Mouse (Mus musculus) layer of hippocampus, adult 18-20 months (tissue): ENCODE measurements around the gene Vasn. TPM values are rescaled to one million over a fixed set of nuclear protein-coding genes. Genes with fewer than 3 reads are reported as not detected.
"Not testable (repeated sequence)": the region's sequence is repeated elsewhere in the genome, so short reads cannot be mapped to it uniquely, and the experiment has no call there.

Source experiments
- DNase-seq, 2 experiments: peaks; one replicate each; pipeline ENCODE4 v3.0.0; 2022; ENCODE audit warnings: low spot score in 2 of 2
- total RNA-seq, 2 experiments: library from RNA; stranded (reverse); gene quantifications; 2 replicates each; pipeline ENCODE4 v1.2.3; 2021

The Vasn gene
- total RNA-seq, 2 experiments from 2014 or later, result 4.5 to 5.3 TPM

DNA sequence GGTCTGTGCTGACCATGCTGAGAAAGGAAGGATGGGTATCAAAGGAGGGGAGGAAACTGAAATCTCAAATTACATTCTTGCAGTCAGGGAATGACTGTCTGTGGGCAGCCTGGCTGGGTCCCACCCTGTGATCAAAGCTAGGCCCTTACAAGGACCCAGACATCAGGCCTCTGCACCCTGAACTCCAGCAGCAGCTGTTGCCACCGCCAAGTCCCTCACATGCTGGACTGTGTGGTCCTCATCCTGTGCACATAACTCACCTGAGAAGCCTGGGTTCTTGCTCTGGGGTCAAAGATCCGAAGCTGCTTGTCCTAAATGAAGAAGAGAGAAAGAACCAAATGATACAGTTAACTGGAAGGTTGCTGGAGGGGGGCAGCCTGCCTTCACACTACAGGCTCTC is 21.9 kb downstream of the Vasn start:
- no peak for DNase-seq

DNA sequence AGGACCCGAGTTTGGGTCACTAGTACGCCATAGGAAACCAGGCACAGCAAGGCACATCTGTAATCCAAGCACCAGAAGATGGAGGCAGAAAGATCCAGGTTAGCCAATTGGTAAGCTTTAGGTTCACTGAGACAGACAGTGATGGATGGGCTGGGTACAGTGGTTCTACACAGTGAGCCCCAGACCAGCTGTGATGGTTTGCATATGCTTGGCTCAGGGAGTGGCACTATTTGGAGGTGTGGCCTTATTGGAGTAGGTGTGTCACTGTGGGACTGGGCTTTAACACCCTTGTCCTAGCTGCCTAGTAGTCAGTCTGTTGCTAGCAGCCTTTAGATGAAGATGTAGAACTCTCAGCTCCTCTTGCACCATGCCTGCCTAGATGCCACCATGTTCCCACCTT is 24.1 kb downstream of the Vasn start:
- no peak for DNase-seq

DNA sequence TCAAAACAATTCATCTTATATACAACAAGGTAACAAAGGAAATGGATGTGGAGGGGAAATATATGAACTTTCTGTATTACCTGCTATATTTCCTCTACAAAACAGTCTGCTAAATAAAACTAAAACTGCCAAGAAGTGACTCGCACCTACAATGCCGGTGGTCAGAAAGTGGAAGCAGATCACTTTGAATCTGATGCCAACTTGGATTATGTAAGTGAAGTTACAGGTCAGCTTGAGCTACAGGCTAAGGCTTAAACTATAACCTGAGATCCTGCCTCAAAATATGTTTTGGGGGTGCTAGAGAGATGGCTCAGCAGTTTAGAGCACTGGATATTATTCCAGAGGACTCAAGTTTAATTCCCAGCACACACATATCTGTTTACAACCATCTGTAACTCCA is 26.0 kb downstream of the Vasn start:
- no peak for DNase-seq

DNA sequence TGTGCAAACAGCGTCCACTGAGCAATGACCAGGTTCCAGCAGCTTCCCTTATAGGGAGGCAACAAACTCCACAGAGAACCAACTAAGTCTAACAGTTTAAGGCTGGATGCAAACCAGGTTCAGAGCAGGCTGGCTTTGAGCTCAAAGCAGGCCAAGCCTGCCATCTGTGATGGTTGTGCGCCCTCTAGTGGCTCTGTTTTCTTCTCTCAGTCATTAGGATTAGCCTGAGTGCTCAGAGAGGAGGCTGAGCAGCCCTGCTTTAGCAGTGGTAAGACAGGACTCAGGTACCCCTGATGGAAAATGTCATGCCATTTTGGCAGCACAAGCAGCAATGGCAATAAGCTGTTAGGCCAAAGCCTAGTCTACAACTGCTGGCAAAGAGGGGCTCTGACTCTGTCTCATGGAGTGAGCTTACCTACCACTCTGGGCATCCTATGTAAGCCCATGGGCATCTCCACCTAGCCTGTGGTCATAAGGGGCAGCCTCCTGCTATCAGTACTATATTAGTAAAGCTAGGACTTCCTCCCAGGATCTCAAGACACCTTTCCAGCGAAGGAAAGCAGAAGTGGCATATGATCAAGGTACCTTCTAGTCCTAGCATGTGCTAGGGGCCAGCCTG is 27.6 kb downstream of the Vasn start:
- DNase-seq, result peak; percentile 82 to 95

DNA sequence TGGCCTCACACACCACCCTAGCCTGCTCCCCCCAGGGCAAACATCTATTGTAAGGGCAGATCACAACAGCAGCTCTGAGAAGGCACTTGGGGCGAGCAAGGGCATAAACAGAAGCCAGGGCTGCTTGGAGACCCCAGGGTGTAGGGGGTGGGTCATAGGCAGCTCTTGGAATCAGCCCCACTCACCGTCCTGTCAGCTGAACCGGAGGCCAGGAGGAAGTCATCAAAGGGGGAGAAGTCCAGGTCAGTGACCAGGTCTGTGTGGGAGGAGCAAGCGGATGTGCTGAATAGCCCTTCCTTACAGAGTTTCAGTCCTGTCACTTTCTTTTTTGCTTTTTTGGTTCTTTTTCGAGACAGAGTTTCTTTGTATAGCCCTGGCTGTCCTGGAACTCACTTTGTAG is 30.6 kb downstream of the Vasn start:
- no peak for DNase-seq

DNA sequence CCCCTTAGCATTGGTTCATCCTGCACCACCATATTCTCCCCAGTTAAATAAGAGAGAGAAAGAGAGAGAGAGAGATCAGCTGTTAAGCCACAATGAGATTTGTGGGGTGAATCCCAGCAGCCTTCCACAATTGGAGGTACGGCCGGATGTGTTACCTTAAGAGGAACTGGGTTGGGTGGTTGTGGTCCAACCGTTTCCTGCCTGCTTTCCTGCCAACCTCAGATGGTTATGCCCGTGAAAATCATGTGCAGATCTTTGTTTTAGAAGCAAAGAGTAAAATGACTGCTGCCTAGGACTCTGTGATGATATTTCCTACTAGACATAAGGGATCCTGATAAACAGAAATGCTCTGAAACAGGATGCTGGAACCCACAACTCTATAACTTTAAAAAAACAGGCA is 34.4 kb downstream of the Vasn start:
- DNase-seq, result no peak

DNA sequence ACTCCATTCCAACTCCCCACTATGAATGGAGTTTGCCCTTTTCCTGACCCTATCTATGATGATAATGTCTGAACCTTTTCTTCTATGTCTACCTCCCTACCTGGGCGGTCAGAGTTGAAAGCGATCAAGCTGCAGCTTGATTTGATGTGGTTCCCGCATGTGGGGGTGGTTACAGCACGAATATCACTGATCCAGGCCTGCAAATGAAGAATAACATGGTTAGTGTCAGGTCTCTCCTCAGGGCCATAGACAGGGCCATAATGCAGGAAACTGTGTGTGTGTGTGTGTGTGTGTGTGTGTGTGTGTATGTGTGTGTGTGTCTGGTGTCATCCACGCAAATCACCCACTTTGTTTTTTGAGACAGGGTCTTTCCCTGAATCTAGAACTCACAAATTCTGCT is 37.1 kb downstream of the Vasn start:
- DNase-seq, result no peak

DNA sequence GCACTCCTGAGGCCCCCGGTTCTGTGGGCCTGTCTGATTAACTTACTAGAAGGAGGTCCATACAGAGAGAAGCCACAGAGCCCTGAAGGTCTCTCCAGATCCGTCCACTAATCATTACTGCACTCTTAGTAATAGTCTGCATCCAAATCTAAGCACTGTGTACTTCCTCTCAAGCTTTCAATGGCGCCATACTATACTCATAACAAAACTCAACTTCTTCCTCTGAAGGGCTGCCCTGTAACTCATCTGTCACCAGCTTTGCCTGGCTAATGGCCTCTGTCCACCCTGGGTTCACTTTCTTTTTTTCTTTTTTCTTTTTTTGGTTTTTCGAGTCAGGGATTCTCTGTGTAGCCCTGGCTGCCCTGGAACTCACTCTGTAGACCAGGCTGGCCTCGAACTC is 38.3 kb downstream of the Vasn start:
- DNase-seq, result no peak

DNA sequence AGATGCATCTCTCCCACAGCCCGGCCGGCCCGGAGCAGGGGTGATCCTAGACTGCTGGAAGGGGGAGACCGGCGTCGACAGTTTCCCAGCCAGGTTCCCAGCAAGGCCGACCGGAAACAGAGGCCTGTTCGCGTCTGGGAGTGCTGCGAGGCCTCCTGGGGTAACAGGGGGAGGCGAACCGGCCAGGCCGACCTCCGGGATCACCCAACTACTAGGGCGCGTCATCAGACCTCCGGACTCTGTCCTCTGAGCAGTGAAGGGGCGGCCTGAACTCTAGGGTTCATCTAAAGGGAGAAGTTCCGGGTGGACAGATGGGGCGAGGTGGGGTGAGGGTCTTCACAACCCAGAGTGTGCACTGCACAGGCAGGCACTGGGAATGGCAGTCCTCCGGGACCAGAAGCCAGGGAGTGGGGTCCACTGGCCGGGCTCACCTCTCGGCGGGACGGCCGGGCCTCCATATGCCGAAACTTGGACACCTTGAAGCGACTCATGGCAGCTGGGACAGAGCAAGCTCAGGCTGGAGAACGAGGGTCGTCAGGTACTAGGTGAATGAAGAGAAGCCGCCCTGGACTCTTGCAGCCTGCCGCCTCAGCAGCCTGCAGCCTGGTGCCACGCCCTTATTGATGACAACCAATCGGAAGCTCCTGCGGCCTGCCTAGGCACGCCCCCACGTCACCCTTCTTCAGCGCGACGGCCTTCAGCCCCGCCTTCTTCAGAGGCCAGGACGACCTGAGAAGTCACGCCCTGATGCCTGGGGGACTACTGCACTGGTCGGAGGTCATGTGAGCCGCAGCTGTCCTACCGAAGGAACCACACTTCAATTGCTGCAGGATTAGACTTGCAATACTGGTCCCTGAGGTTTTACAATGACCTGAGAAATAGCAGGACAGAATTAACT is 39.6 kb downstream of the Vasn start, which contains the start of gene Coro7:
TSS of gene Coro7 (minus strand) at position 657 of the 898 bp plus-strand sequence.
- peak; percentile 82 to 93 for DNase-seq

DNA sequence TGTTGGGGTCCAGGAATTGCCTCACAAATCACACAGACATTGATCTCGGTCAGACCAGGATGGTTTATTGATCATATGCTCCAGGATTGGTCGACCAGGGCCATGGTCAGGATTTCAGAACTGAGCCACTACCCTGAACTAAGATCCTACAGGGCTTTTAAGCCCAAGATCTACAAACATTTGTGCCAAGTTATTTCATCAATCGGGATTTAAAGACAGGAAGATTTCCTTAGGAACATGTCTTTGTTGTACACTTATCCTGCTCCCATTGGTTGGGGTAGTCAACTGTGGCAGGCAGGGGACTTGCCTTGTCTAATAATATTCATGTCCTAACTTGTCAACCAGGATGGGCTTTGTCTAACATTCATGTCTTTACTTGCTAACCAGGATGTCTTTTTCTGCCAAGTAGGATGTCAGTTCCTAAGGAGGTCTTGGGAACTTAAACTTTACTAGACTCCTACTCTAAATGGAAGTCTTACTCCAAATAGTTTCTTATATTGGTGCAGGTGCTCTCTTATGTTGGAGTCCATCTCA is 41.2 kb downstream of the Vasn start:
- not testable (repeated sequence) for DNase-seq

DNA sequence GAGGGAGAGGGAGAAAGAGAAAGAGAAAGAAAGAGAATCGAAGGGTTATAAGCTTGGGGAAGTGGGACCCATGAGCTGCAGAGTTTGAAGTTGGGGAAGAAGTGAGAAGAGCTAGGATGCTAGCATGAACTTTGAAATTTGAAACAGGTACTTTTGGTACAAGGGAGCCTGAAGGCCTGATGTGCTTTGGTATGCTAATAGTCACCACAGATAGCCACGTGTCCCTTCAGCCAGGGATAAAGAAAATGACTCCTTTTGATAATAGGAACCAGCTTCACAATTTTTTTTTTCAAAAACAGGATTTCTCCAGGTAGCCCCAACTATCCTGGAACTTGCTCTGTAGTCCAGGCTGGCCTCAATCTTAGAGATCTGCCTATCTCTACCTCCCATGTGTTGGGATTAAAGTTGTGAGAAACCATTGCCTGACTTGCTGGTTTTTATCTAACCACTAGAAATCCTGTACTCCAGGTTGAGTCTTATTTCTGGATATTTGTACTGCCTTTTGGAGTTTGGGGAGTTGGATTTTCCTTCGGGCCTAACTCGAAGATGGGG is 43.0 kb downstream of the Vasn start:
- no peak for DNase-seq

DNA sequence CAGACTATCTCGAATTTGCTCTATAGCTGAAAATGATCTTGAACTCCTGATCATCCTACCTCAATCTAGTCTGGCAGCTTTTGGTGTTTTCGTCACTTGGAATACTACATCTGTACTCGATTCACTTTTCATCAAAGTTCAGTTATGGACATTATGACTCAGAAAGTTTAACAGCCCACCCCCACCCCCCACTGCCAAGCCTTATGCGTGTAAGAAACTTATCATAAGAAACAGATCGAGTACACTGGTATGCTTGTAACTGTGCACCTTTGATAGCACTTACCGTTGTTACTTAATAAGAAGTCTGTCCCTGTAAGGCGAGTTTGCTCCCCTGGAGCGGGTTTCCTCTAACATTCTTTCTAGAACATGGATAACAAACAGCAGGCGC is 43.4 kb downstream of the Vasn start:
- no peak for DNase-seq

DNA sequence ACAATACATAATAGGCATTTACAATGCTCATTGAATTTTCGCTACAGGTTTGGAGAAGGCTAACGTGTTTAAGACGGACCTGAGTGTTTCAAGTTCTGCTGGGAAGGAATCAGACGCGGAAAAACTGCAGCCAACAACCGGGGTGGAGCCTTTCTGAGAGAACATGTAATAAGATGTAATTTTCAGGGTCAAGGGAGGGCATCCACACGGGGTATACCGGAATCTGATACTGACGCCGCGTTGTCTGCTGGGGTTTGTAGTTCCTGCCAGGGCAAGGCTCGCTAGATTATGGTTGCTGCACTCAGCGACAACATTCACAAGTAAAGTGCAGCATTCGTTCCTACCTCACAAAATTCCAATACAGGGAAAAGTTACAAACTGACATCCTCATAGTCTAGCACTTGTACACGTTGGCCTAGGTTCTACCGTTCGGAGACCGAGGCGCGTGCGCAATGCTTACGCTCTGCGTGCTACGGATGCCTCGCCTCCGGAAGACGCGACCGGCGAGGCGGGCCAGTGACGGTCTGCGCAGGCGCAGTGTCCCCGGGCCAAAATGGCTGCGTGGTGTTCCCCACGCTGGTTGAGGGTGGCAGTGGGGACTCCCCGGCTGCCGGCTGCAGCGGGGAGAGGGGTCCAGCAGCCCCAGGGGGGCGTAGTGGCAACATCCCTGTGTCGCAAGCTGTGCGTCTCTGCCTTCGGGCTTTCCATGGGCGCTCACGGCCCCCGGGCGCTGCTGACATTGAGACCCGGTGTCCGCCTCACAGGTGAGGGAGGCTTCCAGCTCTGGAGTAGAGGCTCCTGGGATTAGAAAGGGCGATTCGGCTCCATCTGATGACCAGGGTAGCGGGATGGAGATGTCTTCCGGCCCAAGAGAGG is 44.1 kb downstream of the Vasn start:
- peak; percentile 92 to 97 for DNase-seq

DNA sequence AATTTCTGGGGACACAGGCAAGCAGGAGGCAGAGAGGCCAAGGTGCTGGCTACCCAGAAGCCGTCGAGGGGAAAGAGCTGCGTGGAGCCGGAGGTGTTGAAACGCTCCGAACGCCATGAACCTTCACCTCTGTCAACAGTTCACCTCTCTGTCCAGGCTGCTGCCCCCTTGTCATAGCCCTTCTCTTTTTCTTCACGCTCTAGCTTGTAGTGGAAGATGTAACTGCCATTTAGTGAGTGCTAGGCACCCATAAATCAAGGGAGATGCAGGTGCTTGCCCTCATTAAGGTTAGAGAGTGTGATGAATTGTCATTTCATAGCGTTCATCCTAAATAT is 44.7 kb downstream of the Vasn start:
- no peak for DNase-seq

DNA sequence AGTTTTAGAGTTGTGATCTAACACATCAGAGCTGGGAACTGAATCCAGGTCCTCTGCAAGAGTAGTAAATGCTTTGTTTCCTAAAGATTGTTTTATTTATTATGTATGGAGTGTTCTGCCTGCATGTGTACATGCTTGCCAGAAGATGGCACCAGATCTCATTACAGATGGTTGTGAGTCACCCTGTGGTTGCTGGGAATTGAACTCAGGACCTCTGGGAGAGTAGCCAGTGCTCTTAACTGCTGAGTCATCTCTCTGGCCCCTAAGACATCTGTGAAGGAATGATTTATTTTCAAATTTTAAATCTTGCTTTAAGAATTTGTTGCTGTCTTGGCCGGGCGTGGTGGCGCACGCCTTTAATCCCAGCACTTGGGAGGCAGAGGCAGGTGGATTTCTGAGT is 49.6 kb downstream of the Vasn start:
- not testable (repeated sequence) for DNase-seq

Other genes starting within 250 kb of the Vasn start
- 100 to 1,000 TPM in 1 of 2 experiments, 10 to 100 TPM in 1; 99.4 to 106 TPM for gene Adcy9, start 219.4 kb upstream of the Vasn start, total RNA-seq
- 10 to 100 TPM; 10.0 to 10.3 TPM for gene Srl, start 98.1 kb upstream of the Vasn start, total RNA-seq
- 1 to 10 TPM; 5.3 TPM for gene Tfap4, start 80.1 kb upstream of the Vasn start, total RNA-seq
- 10 to 100 TPM in 1 of 2 experiments, 1 to 10 TPM in 1; 9.8 to 15.4 TPM for gene Glis2, start 45.2 kb upstream of the Vasn start, total RNA-seq
- gene Pam16, start 15.0 kb upstream of the Vasn start, total RNA-seq, result 10 to 100 TPM; 79.8 to 81.0 TPM
- gene Dnaja3, start within 50 bp of the Vasn start, total RNA-seq, result 10 to 100 TPM; 66.1 to 66.9 TPM
- gene Coro7, start 39.8 kb downstream of the Vasn start, total RNA-seq, result 10 to 100 TPM; 79.0 to 95.7 TPM
- 10 to 100 TPM; 17.7 to 18.0 TPM for gene Nmral1, start 79.4 kb downstream of the Vasn start, total RNA-seq
- 100 to 1,000 TPM in 1 of 2 experiments, 10 to 100 TPM in 1; 94.2 to 105 TPM for gene Hmox2, start 86.4 kb downstream of the Vasn start, total RNA-seq
- gene Cdip1, start 150.4 kb downstream of the Vasn start, total RNA-seq, result 100 to 1,000 TPM; 241 to 246 TPM
- gene 4930562C15Rik, start 195.5 kb downstream of the Vasn start, total RNA-seq, result not detected
- 10 to 100 TPM; 96.1 to 98.1 TPM for gene Ubald1, start 240.4 kb downstream of the Vasn start, total RNA-seq
- gene Mgrn1, start 246.3 kb downstream of the Vasn start, total RNA-seq, result 100 to 1,000 TPM; 214 to 215 TPM